Mouse (Mus musculus) kidney, adult 18-20 months (tissue): ENCODE measurements around the gene Olfr1043.
"Not testable (repeated sequence)": the region's sequence is repeated elsewhere in the genome, so short reads cannot be mapped to it uniquely, and the experiment has no call there.

Experiments used
- DNase-seq: peaks from one replicate; pipeline ENCODE4 v3.0.0; 2021

The Olfr1043 gene

GRCm38 (mm10) chr2:86167422-86167821 is at the start of gene Olfr1043:
Olfr1043 (minus strand) TSS chr2:86167522.
- no peak for DNase-seq

GRCm38 (mm10) chr2:86202909-86203308 is 35.6 kb upstream of the Olfr1043 start, which contains the start of gene Olfr1045:
Olfr1045 (minus strand) TSS chr2:86203009.
- no peak for DNase-seq

- DNase-seq = no peak
These were observed 28.5 kb upstream of the Olfr1043 start for GRCm38 (mm10) chr2:86195863-86196262.

GRCm38 (mm10) chr2:86185583-86185982 is 18.3 kb upstream of the Olfr1043 start, which contains the start of gene Olfr52:
Olfr52 (minus strand) TSS chr2:86185683.
- DNase-seq = no peak

- no peak for DNase-seq
These were observed 12.6 kb upstream of the Olfr1043 start for GRCm38 (mm10) chr2:86179950-86180349.

GRCm38 (mm10) chr2:86177720-86178119 is 10.4 kb upstream of the Olfr1043 start, which contains the start of gene Olfr1044:
Olfr1044 (minus strand) TSS chr2:86177820.
- no peak for DNase-seq

GRCm38 (mm10) chr2:86175422-86175821 is 8.1 kb upstream of the Olfr1043 start:
- not testable (repeated sequence) for DNase-seq

- no peak for DNase-seq
These were observed 5.6 kb downstream of the Olfr1043 start, which contains the start of gene Olfr1042 for GRCm38 (mm10) chr2:86161738-86162137. Olfr1042 (minus strand) TSS chr2:86161838.

- DNase-seq = no peak
These were observed 20.7 kb downstream of the Olfr1043 start, which contains the start of gene Olfr1040 for GRCm38 (mm10) chr2:86146632-86147031. Olfr1040 (minus strand) TSS chr2:86146732.

GRCm38 (mm10) chr2:86135828-86136227 is 31.5 kb downstream of the Olfr1043 start, which contains the start of gene Olfr1039:
Olfr1039 (minus strand) TSS chr2:86135928.
- DNase-seq = no peak
